Mouse (Mus musculus) hindbrain, embryonic 12.5 days (tissue): ENCODE data around the gene 1700030J22Rik. TPM values are rescaled to one million over a fixed set of nuclear protein-coding genes. Genes with fewer than 3 reads are reported as not detected.

Source experiments
- ATAC-seq: fragments of 200-750 bp; cut with Nextera tagmentation; 2 replicates; pipeline ENCODE4 v1.8.0; 2017; ENCODE audit warnings: moderate TSS enrichment; ENCODE audit not compliant: low FRiP score
- H3K27ac ChIP-seq: fragments of 300-500 bp; sonication (generic); 2 replicates; pipeline ENCODE4 v1.5.1; 2016; ENCODE audit warnings: mild to moderate bottlenecking
- H3K27me3 ChIP-seq: fragments of 300-500 bp; sonication (generic); 2 replicates; pipeline ENCODE4 v1.6.1; 2016; ENCODE audit warnings: mild to moderate bottlenecking
- H3K36me3 ChIP-seq: fragments of 300-500 bp; sonication (generic); 2 replicates; pipeline ENCODE4 v1.6.1; 2016; ENCODE audit warnings: mild to moderate bottlenecking
- H3K4me1 ChIP-seq: fragments of 300-500 bp; sonication (generic); 2 replicates; pipeline ENCODE4 v1.6.1; 2016
- H3K4me2 ChIP-seq: fragments of 300-500 bp; sonication (generic); replicated peaks from 2 replicates; pipeline ENCODE4 v1.6.1; 2016; ENCODE audit warnings: mild to moderate bottlenecking
- H3K4me3 ChIP-seq: fragments of 300-500 bp; sonication (generic); 2 replicates; pipeline ENCODE4 v1.5.1; 2016; ENCODE audit warnings: mild to moderate bottlenecking
- H3K9ac ChIP-seq: fragments of 300-500 bp; sonication (generic); 2 replicates; pipeline ENCODE4 v1.6.1; 2016; ENCODE audit warnings: mild to moderate bottlenecking, moderate library complexity
- H3K9me3 ChIP-seq: fragments of 300-500 bp; sonication (generic); replicated peaks from 2 replicates; pipeline ENCODE4 v1.6.1; 2016; ENCODE audit warnings: mild to moderate bottlenecking
- WGBS: fragments of 180-500 bp; shearing (Covaris S2); methylation state at CpG from one replicate; pipeline ENCODE4 v1.1.7; 2016; 5-methylcytosine and 5-hydroxymethylcytosine counted together
- polyA plus RNA-seq: library from polyadenylated mRNA; unstranded; fragments of >200 nt; fragmentation: Nextera tagmentation; extraction: Ambion mirVana; gene quantifications from 2 replicates; pipeline ENCODE4 v1.2.1, GENCODE M21; 2016

Gene 1700030J22Rik
- polyA plus RNA-seq, 1 experiment from 2014 or later, result 6.7 TPM

DNA sequence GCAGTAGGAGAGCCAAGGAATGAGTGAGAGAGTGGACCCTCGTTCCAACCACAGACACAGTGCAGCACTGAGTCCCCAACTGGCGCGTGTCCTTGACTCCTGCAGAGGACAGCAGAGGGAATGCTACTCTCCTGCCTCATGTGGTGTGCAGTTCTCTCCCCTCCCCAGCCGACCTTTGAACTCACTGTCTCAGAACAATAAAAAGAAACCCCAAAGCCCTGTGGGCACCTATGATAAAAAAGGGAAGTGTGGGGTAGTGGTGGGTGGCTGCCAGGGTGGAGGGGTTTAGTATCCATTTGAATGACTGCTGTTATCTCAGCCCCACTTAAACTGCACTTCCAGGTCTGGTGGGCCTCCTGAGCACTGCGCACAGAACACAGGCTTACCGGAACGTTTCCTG, 31.2 kb downstream of the 1700030J22Rik start:
- H3K27ac ChIP-seq, result no peak overlapping the region
- no peak for ATAC-seq
- WGBS, result 83% methylated on average over 7 of the region's 7 CpGs
- no peak overlapping the region for H3K4me2 ChIP-seq
- no peaks in the 10 kb centered on the region for H3K27me3 ChIP-seq
- no peaks in the 10 kb centered on the region for H3K9me3 ChIP-seq
- H3K36me3 ChIP-seq, result no peaks in the 10 kb centered on the region
- H3K4me3 ChIP-seq, result no peak overlapping the region
- no peak overlapping the region for H3K9ac ChIP-seq
- peaks cover 14% of the 10 kb centered on the region for H3K4me1 ChIP-seq

DNA sequence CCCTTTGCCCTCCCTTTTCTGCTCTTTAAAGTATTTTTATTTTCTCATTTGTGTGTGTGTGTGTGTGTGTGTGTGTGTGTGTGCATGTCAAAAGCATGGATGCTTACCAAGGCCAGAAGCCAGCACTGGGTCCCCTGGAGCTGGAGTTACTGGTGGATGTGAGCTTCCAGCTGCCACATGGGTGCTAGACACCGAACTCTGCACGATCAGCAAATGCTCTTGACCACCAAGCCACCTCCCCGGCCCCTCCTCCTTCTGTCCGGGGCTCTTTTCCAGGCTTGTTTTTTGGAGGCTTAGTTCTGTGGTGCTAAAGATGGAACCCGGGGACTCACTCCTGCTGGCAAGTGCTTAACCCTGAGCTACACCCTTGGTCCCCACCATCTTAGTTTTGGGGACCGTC, 31.9 kb downstream of the 1700030J22Rik start:
- Histone ChIP-seq H3K27me3 (no peaks in the 10 kb centered on the region), H3K4me2 (no peak overlapping the region), H3K9me3 (no peaks in the 10 kb centered on the region), H3K9ac (no peak overlapping the region), H3K4me3 (no peak overlapping the region), H3K27ac (no peak overlapping the region), H3K36me3 (no peaks in the 10 kb centered on the region), H3K4me1 (peaks cover 14% of the 10 kb centered on the region)
- no peak for ATAC-seq
- WGBS, result 88% methylated on average over 6 of the region's 6 CpGs

DNA sequence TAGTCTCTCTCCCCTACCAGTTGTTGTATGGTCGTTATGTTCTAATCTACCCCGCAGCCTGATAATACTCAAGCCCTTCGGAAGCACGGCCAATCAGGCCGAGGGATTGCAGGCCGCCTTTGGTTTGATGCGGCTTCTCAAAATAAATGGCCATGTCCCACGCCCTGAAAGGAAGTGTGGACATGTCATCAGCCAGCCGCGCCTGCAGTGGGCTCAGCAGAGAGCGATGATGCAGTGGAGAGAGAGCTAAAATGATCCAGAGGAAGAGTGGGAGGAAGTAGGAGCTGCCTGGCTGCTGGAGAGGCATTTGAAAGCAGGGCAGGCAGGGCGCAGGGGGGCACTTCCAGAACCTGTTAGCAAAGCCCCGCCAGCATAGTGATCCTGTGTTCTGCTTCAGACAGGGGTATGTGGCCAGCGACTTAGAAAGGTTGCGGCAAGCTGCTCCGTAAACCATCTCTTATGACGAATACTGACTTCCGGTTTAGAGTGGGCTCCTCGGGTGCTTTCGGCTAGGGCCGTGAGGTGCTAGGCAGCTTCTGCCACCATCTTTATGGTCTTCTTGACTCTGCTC, 32.4 kb downstream of the 1700030J22Rik start:
- Histone ChIP-seq H3K27me3 (no peaks in the 10 kb centered on the region), H3K4me3 (no peak overlapping the region), H3K9me3 (no peaks in the 10 kb centered on the region), H3K4me2 (0 out of 2 replicates have a peak overlapping the region, but pooled peaks have one; percentile 11), H3K36me3 (no peaks in the 10 kb centered on the region), H3K9ac (no peak overlapping the region), H3K4me1 (peaks cover 14% of the 10 kb centered on the region), H3K27ac (no peak overlapping the region)
- WGBS, result 87% methylated on average over 21 of the region's 21 CpGs
- no peak for ATAC-seq

DNA sequence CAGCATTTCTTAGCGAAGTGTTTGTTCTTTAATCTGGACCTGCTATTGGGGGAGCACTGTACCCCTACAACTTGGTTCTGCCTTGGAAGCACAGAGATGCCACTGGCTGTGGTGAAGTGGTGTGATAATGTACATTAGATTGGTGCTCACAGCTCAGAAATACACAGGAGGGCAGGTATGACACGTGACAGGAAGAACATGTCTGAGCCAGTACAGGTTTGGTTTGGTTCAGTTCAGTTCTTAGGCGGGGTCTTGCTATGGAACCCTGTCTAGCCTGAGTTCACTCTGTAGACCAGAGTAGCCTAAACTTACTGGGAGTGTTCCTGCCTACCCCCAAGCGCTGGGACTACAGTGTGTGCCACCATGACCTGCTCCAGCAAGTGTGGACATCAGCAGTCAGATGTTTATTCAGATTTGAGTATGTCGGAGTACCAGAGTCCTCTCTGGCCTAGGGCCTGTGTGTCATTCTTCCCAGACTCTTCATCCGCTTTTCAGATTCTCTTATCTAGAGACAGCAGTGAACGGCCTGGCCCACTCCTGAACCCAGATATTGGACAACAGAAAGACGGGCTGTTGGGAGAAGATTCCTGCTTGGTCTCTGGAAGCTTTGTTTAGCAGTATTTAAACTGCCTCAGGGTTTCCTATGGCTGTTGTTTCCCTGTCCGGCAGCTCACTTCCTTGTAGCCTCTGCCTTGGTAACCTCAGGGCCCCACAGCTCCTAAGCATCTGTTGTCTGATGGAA, 33.4 kb downstream of the 1700030J22Rik start:
- WGBS, result 86% methylated on average over 9 of the region's 9 CpGs
- no peak overlapping the region for H3K4me2 ChIP-seq

DNA sequence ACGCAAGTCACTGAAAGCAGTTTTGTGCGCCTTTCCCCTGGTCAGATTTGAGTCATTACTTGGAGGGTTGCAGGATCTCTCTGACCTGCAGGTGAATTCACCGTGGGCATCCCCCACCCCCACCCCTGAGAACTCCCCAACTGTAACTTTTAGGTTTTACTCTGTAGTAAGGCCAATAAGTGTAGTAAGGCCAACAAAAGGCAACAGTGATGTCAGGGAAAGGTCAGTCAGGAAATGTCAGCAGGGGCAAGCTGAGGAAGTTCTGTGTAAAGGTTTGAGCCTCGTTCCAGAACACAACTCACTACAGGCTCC, 34.4 kb downstream of the 1700030J22Rik start:
- whole genome bisulfite sequencing, result 13% methylated on average over 4 of the region's 4 CpGs
- Histone ChIP-seq H3K4me2 (peak overlapping the region; percentile 92), H3K4me1 (peaks cover 14% of the 10 kb centered on the region), H3K9ac (peak overlapping the region; percentile 96), H3K4me3 (peak overlapping the region; percentile 99), H3K36me3 (no peaks in the 10 kb centered on the region), H3K9me3 (no peaks in the 10 kb centered on the region), H3K27me3 (no peaks in the 10 kb centered on the region), H3K27ac (no peak overlapping the region)
- ATAC-seq, result no peak

More for the DNA sequence above, 33.4 kb downstream of the 1700030J22Rik start:
- Histone ChIP-seq H3K9ac (no peak overlapping the region), H3K9me3 (no peaks in the 10 kb centered on the region), H3K36me3 (no peaks in the 10 kb centered on the region), H3K4me3 (no peak overlapping the region), H3K27me3 (no peaks in the 10 kb centered on the region), H3K4me1 (peaks cover 14% of the 10 kb centered on the region), H3K27ac (no peak overlapping the region)
- ATAC-seq, result no peak

DNA sequence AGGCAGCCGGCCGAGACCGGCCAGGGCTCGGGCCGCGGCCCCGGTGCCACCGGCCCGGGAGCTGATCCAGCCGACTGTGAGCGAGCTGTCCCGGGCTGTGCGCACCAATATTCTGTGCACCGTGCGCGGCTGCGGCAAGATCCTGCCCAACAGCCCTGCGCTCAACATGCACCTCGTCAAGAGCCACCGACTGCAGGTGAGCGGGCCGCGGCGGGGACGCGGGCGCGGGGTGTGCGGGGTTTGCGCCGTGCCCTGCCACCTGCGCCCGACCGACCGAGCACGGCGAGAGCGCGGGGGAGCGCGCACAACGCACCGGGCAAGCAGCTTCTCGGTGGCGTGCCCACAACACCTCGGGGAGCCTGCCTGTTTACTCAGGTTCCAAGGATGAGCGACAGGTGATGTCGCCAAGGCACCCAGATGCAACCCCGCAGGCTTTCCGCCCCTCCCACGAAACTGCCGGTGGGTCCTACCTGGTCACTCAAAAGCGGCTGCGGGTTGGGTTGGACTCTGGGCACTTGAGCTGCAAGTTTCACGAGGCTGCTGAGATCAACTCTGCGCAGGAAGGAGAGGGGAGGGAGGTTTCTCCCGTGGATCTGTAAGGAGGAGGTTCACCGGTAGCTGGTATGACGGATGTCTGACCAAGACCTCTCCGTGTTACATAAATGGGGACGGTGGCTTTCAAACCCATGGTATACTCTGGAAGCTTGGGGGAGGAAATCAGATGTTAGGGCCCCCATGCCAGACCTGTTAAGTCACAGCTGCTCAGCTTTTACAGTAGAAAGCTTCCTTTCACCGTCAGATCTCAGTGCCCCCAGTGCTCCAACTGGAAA, 35.0 kb downstream of the 1700030J22Rik start:
- under 1% methylated on average over 53 of the region's 62 CpGs for WGBS
- peak; percentile 76 for ATAC-seq

DNA sequence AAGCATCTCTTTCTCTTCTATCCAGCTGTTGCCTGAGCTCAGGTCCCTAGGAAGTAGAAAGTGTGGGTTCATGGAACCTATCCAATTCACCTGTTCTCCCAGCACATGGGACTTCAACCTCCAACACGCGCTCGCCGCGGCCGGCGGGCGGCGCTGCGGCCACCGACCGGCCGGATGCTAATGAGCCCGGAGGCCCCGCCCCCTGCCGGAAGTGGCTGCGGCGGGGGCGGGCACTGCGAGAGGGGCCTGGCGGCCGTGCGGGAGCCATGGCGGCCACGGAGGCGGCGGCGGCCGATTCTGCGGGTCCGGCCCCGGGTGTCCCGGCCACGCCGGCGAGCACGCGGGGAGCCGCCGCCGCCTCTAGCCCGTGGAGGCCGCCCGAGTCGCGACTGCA, 35.6 kb downstream of the 1700030J22Rik start, which contains the start of gene Atmin:
TSS of gene Atmin (plus strand) at position 233 of the 394 bp plus-strand sequence.
- Histone ChIP-seq H3K4me3 (peak within 1 kb of the TSS; percentile 99), H3K4me1 (peaks cover 14% of the 10 kb centered on the region), H3K27ac (peak within 1 kb of the TSS; percentile 55), H3K9ac (peak within 1 kb of the TSS; percentile 96), H3K9me3 (no peaks in the 10 kb centered on the region), H3K4me2 (peak within 1 kb of the TSS; percentile 92), H3K27me3 (no peaks in the 10 kb centered on the region), H3K36me3 (no peaks in the 10 kb centered on the region)
- ATAC-seq, result peak; percentile 91
- whole genome bisulfite sequencing, result under 1% methylated on average over 45 of the region's 46 CpGs

More for the DNA sequence above, 35.0 kb downstream of the 1700030J22Rik start:
- Histone ChIP-seq H3K4me3 (peak overlapping the region; percentile 99), H3K36me3 (no peaks in the 10 kb centered on the region), H3K4me2 (peak overlapping the region; percentile 92), H3K27ac (peak overlapping the region; percentile 55), H3K27me3 (no peaks in the 10 kb centered on the region), H3K4me1 (peaks cover 14% of the 10 kb centered on the region), H3K9ac (peak overlapping the region; percentile 96), H3K9me3 (no peaks in the 10 kb centered on the region)

DNA sequence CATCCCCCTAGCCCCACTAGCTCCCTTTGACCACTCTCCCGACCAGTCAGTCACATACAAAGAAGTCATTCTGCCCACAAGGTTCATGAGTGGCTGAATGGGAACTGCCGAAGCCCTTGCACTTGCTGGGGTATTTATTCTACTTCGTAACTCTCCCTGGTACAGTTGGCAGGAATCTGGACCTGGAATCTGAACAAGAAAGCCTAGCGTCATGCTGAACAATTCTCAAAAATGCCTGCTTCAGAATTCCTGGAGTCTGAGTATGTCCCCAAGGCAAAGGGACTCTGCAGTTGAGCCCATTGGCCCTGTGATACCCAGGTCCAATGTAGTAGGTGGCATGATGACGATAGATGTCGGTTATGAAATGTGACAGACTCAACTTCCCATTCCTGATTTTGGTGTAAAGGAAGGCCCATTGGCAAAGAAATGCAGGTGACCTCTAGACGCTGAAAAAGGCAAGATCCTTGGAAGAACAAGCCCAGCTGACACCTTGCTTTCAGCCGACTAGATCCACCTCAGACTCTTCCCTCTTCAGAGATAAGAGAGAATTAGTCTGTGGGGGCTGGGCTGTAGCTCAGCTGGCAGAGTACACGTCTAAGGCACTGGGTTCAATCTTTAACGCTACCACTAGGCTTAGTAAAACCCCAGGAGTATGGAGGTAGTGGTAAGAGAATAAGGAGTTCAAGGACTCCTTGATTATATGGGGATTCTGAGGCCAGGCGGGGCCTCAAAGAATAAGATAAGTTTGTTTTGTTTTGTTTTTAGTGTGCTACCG, 36.3 kb downstream of the 1700030J22Rik start:
- 81% methylated on average over 12 of the region's 12 CpGs for WGBS
- H3K27ac ChIP-seq, result no peak overlapping the region
- no peak overlapping the region for H3K9ac ChIP-seq
- no peak for ATAC-seq
- no peak overlapping the region for H3K4me3 ChIP-seq
- H3K4me2 ChIP-seq, result peak overlapping the region; percentile 92; the same call in 1 of the 2 replicates
- peaks cover 5% of the 10 kb centered on the region; the same call in 1 of the 2 replicates for H3K36me3 ChIP-seq
- no peaks in the 10 kb centered on the region for H3K9me3 ChIP-seq
- no peaks in the 10 kb centered on the region for H3K27me3 ChIP-seq
- H3K4me1 ChIP-seq, result peaks cover 14% of the 10 kb centered on the region

DNA sequence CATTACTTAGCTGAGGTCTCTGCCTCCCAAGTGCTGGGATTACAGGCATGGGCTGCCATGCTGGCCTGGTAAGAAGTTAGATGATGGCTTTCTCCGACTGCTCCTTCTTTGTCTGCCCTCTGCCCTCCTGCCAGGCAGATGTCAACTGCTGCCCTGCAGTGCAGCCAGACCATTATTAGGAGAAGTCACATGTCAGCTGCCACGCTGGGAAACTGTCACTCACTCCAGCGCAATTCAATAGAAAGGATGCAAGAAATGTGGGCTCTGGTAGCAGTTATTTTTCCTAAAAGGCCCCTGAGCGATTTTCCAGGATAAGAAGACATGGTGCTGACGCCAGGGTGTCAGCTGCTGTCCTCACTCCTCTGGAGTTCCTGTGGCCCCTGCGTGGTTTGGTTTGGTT, 43.3 kb downstream of the 1700030J22Rik start:
- Histone ChIP-seq H3K4me1 (no peaks in the 10 kb centered on the region), H3K9ac (no peak overlapping the region), H3K4me3 (no peak overlapping the region), H3K27me3 (no peaks in the 10 kb centered on the region), H3K4me2 (no peak overlapping the region), H3K9me3 (no peaks in the 10 kb centered on the region), H3K27ac (no peak overlapping the region), H3K36me3 (peaks cover 54% of the 10 kb centered on the region)
- WGBS, result 30% methylated on average over 6 of the region's 6 CpGs
- ATAC-seq, result no peak

DNA sequence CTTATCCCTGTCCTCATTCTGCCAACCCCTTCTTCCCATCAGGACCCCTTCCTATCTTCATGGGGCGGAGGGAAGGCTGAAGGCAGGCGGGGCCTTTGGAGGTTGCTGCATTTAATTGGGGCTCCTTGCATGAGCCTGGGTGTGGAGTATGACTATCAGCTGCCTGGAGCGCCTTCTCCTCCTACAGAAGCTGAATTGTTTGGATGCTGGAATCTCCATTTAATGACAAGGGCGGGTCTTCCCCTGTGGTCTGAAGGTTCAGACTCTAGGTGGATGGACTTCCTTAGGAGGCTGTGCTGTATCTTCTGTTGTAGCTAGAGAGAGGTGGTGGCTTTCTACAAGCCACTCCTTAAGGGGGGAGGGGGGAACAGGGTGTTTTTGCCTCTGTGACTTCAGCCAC, 43.8 kb downstream of the 1700030J22Rik start:
- WGBS, result 91% methylated on average over 4 of the region's 4 CpGs
- no peak overlapping the region for H3K9ac ChIP-seq
- H3K9me3 ChIP-seq, result no peaks in the 10 kb centered on the region
- no peak overlapping the region for H3K27ac ChIP-seq
- no peaks in the 10 kb centered on the region for H3K27me3 ChIP-seq
- no peak for ATAC-seq
- H3K4me1 ChIP-seq, result no peaks in the 10 kb centered on the region
- H3K4me3 ChIP-seq, result no peak overlapping the region
- H3K36me3 ChIP-seq, result peaks cover 56% of the 10 kb centered on the region
- no peak overlapping the region for H3K4me2 ChIP-seq

DNA sequence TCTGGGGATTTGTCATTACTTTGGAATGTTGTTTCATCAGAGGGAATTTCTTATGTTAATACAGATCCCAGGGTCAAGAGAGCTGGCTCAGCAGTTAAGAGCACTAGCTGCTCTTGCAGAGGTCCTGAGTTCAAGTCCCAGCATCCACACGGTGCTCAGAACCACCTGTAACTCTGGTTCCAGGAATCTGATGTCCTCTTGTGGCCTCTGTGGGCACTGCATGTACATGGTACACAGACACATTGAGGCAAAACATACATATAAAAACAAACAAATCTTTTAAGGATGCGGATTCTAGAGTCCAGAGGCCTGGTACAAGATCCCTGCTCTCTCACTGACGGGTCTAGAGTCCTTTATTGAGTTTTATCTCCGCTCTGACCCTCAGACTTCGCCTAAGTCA, 50.2 kb downstream of the 1700030J22Rik start:
- no peaks in the 10 kb centered on the region for H3K27me3 ChIP-seq
- WGBS, result 91% methylated on average over 5 of the region's 5 CpGs
- peaks cover 41% of the 10 kb centered on the region for H3K36me3 ChIP-seq
- H3K4me3 ChIP-seq, result no peak overlapping the region
- no peak overlapping the region for H3K9ac ChIP-seq
- no peak overlapping the region for H3K4me2 ChIP-seq
- no peak overlapping the region for H3K27ac ChIP-seq
- H3K4me1 ChIP-seq, result no peaks in the 10 kb centered on the region
- no peak for ATAC-seq
- no peaks in the 10 kb centered on the region for H3K9me3 ChIP-seq

DNA sequence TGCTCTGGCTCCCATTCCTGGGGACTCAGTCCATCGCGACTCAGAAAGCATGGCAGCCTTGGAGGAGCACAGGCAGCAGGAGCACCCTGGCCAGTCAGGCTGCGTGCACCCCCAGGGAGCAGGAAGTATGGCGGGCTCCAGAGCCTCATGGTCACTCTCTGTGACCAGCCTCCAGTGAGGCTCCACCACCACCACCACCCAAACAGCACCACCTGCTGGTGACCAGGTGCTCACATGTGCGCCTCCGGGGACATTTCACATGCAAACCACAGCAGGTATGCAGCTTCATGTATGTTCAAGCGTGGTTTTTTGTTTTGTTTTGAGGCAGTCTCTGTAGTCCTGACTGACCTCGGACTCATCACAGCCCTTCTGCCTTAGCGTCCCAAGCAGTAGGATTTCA, 50.9 kb downstream of the 1700030J22Rik start:
- ATAC-seq, result no peak
- Histone ChIP-seq H3K9me3 (no peaks in the 10 kb centered on the region), H3K4me2 (no peak overlapping the region), H3K27ac (no peak overlapping the region), H3K4me3 (no peak overlapping the region), H3K36me3 (peaks cover 34% of the 10 kb centered on the region), H3K27me3 (no peaks in the 10 kb centered on the region), H3K4me1 (no peaks in the 10 kb centered on the region; the same call in 1 of the 2 replicates), H3K9ac (no peak overlapping the region)
- 79% methylated on average over 9 of the region's 9 CpGs for WGBS
